Mouse (Mus musculus) erythroblast, embryonic 14.5 days (primary cell): ENCODE measurements around the gene Prph2. TPM values are rescaled to one million over a fixed set of nuclear protein-coding genes. Genes with fewer than 3 reads are reported as not detected.

Experiments used
- H3K27me3 ChIP-seq: 2 replicates; pipeline ENCODE4 v1.6.1; 2012; ENCODE audit warnings: inconsistent platforms; ENCODE audit not compliant: control insufficient read depth
- H3K36me3 ChIP-seq: 2 replicates; pipeline ENCODE4 v1.6.1; 2012; ENCODE audit warnings: mild to moderate bottlenecking, inconsistent platforms; ENCODE audit not compliant: control insufficient read depth
- H3K4me1 ChIP-seq: 2 replicates; pipeline ENCODE4 v1.6.1; 2012; ENCODE audit warnings: inconsistent platforms; ENCODE audit not compliant: control insufficient read depth
- H3K4me3 ChIP-seq: replicated peaks from 2 replicates; pipeline ENCODE3; 2012; ENCODE audit warnings: moderate library complexity, mild to moderate bottlenecking, inconsistent platforms
- H3K9me3 ChIP-seq: 2 replicates; pipeline ENCODE4 v1.6.1; 2012; ENCODE audit warnings: low read length, inconsistent platforms, mixed read lengths; ENCODE audit not compliant: control insufficient read depth
- GATA1 ChIP-seq: IDR thresholded peaks from 2 replicates; pipeline ENCODE4 v1.6.1; 2012; ENCODE audit warnings: low read length, inconsistent platforms, mixed read lengths
- TAL1 ChIP-seq: IDR thresholded peaks from 3 replicates; pipeline ENCODE4 v1.6.1; 2012; ENCODE audit warnings: low read length, inconsistent platforms, mixed read lengths
- polyA plus RNA-seq: library from polyadenylated mRNA; stranded (reverse); fragments of >175 nt; gene quantifications from 2 replicates; pipeline ENCODE4 v1.2.3, GENCODE M21; 2012

Gene Prph2
- polyA plus RNA-seq, 1 experiment: not detected

GRCm38 (mm10) chr17:46877061-46877460, 33.2 kb upstream of the Prph2 start:
- H3K4me1 ChIP-seq: peaks cover 8% of the 10 kb centered on the region
- H3K27me3 ChIP-seq: no peaks in the 10 kb centered on the region
- no peak overlapping the region for H3K4me3 ChIP-seq
- no peaks in the 10 kb centered on the region for H3K9me3 ChIP-seq
- TF ChIP-seq TAL1 (no peak), GATA1 (no peak)
- no peaks in the 10 kb centered on the region for H3K36me3 ChIP-seq

GRCm38 (mm10) chr17:46879841-46880311, 30.4 kb upstream of the Prph2 start:
- H3K4me1 ChIP-seq: peaks cover 30% of the 10 kb centered on the region
- H3K4me3 ChIP-seq: no peak overlapping the region

GRCm38 (mm10) chr17:46880322-46880721, 29.9 kb upstream of the Prph2 start:
- Histone ChIP-seq H3K36me3 (no peaks in the 10 kb centered on the region), H3K9me3 (no peaks in the 10 kb centered on the region), H3K4me1 (peaks cover 35% of the 10 kb centered on the region), H3K4me3 (no peak overlapping the region), H3K27me3 (no peaks in the 10 kb centered on the region)
- TF ChIP-seq TAL1: no peak
- TF ChIP-seq GATA1: no peak

More at GRCm38 (mm10) chr17:46879841-46880311, 30.4 kb upstream of the Prph2 start:
- TF ChIP-seq GATA1 (no peak), TAL1 (no peak)
- H3K9me3 ChIP-seq: no peaks in the 10 kb centered on the region
- no peaks in the 10 kb centered on the region for H3K27me3 ChIP-seq
- H3K36me3 ChIP-seq: no peaks in the 10 kb centered on the region

- H3K4me3 ChIP-seq: no peak overlapping the region
- H3K36me3 ChIP-seq: no peaks in the 10 kb centered on the region
- no peaks in the 10 kb centered on the region for H3K9me3 ChIP-seq
- H3K4me1 ChIP-seq: peaks cover 49% of the 10 kb centered on the region
- no peaks in the 10 kb centered on the region for H3K27me3 ChIP-seq
- TF ChIP-seq GATA1: no peak
- no peak for TF ChIP-seq TAL1
Observed at GRCm38 (mm10) chr17:46881728-46882127, 28.5 kb upstream of the Prph2 start.

- no peaks in the 10 kb centered on the region for H3K36me3 ChIP-seq
- no peaks in the 10 kb centered on the region for H3K27me3 ChIP-seq
- TF ChIP-seq GATA1: no peak
- TF ChIP-seq TAL1: no peak
- H3K4me3 ChIP-seq: no peak overlapping the region
- peaks cover 56% of the 10 kb centered on the region for H3K4me1 ChIP-seq
- H3K9me3 ChIP-seq: no peaks in the 10 kb centered on the region
Observed at GRCm38 (mm10) chr17:46883107-46883506, 27.2 kb upstream of the Prph2 start.

GRCm38 (mm10) chr17:46884766-46885165, 25.5 kb upstream of the Prph2 start:
- H3K36me3 ChIP-seq: no peaks in the 10 kb centered on the region
- peaks cover 71% of the 10 kb centered on the region for H3K4me1 ChIP-seq
- no peaks in the 10 kb centered on the region for H3K9me3 ChIP-seq
- H3K27me3 ChIP-seq: no peaks in the 10 kb centered on the region
- no peak overlapping the region for H3K4me3 ChIP-seq
- TF ChIP-seq TAL1: no peak
- no peak for TF ChIP-seq GATA1

GRCm38 (mm10) chr17:46885218-46885909, 24.9 kb upstream of the Prph2 start:
- Histone ChIP-seq H3K4me3 (peak overlapping the region; percentile 48), H3K4me1 (peaks cover 71% of the 10 kb centered on the region), H3K36me3 (no peaks in the 10 kb centered on the region), H3K9me3 (no peaks in the 10 kb centered on the region), H3K27me3 (no peaks in the 10 kb centered on the region)
- no peak for TF ChIP-seq TAL1
- no peak for TF ChIP-seq GATA1

GRCm38 (mm10) chr17:46885910-46886643, 24.2 kb upstream of the Prph2 start:
- Histone ChIP-seq H3K4me1 (peaks cover 75% of the 10 kb centered on the region), H3K36me3 (no peaks in the 10 kb centered on the region), H3K4me3 (peak overlapping the region; percentile 48), H3K9me3 (no peaks in the 10 kb centered on the region), H3K27me3 (no peaks in the 10 kb centered on the region)
- TF ChIP-seq GATA1 (peak; percentile 42; the same call in 1 of the 2 replicates), TAL1 (no peak)

GRCm38 (mm10) chr17:46888511-46889212, 21.6 kb upstream of the Prph2 start:
- H3K9me3 ChIP-seq: no peaks in the 10 kb centered on the region
- H3K36me3 ChIP-seq: peaks cover 12% of the 10 kb centered on the region
- no peaks in the 10 kb centered on the region for H3K27me3 ChIP-seq
- peak overlapping the region; percentile 73 for H3K4me3 ChIP-seq
- TF ChIP-seq TAL1: no peak
- no peak for TF ChIP-seq GATA1
- peaks cover 80% of the 10 kb centered on the region for H3K4me1 ChIP-seq
